Mouse (Mus musculus) stomach, postnatal 0 days (tissue): ENCODE results near the gene Tspan2. TPM values are rescaled to one million over a fixed set of nuclear protein-coding genes. Genes with fewer than 3 reads are reported as not detected.

Source experiments
- ATAC-seq: fragments of 200-750 bp; cut with Nextera tagmentation; 2 replicates; pipeline ENCODE4 v1.8.0; 2017; ENCODE audit not compliant: low FRiP score, low TSS enrichment
- DNase-seq: peaks from one replicate; pipeline ENCODE4 v3.0.0-alpha.2; 2016; ENCODE audit warnings: low spot score
- H3K27ac ChIP-seq: fragments of 300-500 bp; sonication (generic); replicated peaks from 2 replicates; pipeline ENCODE4 v1.5.1; 2014; ENCODE audit warnings: mild to moderate bottlenecking, control low read depth
- H3K27me3 ChIP-seq: fragments of 300-500 bp; sonication (generic); 2 replicates; pipeline ENCODE4 v1.6.1; 2014; ENCODE audit warnings: low read length; ENCODE audit not compliant: control insufficient read depth, insufficient read depth
- H3K36me3 ChIP-seq: fragments of 300-500 bp; sonication (generic); 2 replicates; pipeline ENCODE4 v1.6.1; 2014; ENCODE audit warnings: low read length, mixed read lengths; ENCODE audit not compliant: control insufficient read depth, insufficient read depth
- H3K4me1 ChIP-seq: fragments of 300-500 bp; sonication (generic); replicated peaks from 2 replicates; pipeline ENCODE4 v1.6.1; 2014; ENCODE audit warnings: antibody characterized with exemption; ENCODE audit not compliant: control insufficient read depth, insufficient read depth
- H3K4me2 ChIP-seq: fragments of 300-500 bp; sonication (generic); replicated peaks from 2 replicates; pipeline ENCODE4 v1.6.1; 2014; ENCODE audit warnings: low read depth, mild to moderate bottlenecking, control low read depth, moderate library complexity
- H3K4me3 ChIP-seq: fragments of 300-500 bp; sonication (generic); 2 replicates; pipeline ENCODE4 v1.5.1; 2014; ENCODE audit warnings: low read depth, low read length, control low read depth
- H3K9ac ChIP-seq: fragments of 300-500 bp; sonication (generic); 2 replicates; pipeline ENCODE4 v1.6.1; 2014; ENCODE audit warnings: mild to moderate bottlenecking, low read length, control low read depth, mixed read lengths
- H3K9me3 ChIP-seq: fragments of 300-500 bp; sonication (generic); 2 replicates; pipeline ENCODE4 v1.6.1; 2016; ENCODE audit warnings: low read length; ENCODE audit not compliant: control insufficient read depth
- CTCF ChIP-seq: IDR thresholded peaks from 2 replicates; pipeline ENCODE4 v1.5.1; 2016; ENCODE audit warnings: antibody characterized with exemption, low read depth, mild to moderate bottlenecking, moderate library complexity
- EP300 ChIP-seq: optimal IDR thresholded peaks from 2 replicates; pipeline ENCODE3; 2016; ENCODE audit warnings: antibody characterized with exemption
- WGBS: fragments of 180-500 bp; shearing (Covaris S2); extraction: QIAGEN DNeasy Blood & Tissue Kit; methylation state at CpG from one replicate; pipeline ENCODE4 v1.1.7; 2014; 5-methylcytosine and 5-hydroxymethylcytosine counted together
- polyA plus RNA-seq: library from polyadenylated mRNA; unstranded; fragments of >200 nt; fragmentation: Nextera tagmentation; extraction: Ambion mirVana; gene quantifications from 2 replicates; pipeline ENCODE4 v1.2.1, GENCODE M21; 2015

The Tspan2 gene
- polyA plus RNA-seq, 1 experiment from 2014 or later: 20.7 TPM

DNA sequence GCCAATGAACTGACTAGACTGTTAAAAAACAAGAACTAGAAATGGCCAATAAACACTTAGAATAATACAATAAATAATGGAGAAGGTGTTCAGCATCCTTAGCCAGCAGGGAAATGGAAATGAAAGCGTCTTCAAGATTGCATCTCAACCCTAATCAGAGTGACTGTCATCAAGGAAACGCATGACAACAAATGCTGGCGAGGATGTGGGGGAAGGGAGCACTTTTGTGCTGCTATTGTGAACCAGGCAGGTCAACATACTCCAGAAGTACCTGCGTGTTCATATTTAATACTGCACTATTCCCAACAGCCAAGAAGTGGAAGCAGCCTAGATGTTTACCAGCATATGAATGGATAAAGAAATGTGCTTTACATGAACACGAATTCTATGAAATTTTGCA, 4.9 kb upstream of the Tspan2 start:
- Histone ChIP-seq H3K4me2 (no peak overlapping the region), H3K9ac (no peak overlapping the region), H3K27ac (no peak overlapping the region), H3K27me3 (no peaks in the 10 kb centered on the region), H3K4me1 (no peaks in the 10 kb centered on the region), H3K9me3 (no peaks in the 10 kb centered on the region), H3K36me3 (no peaks in the 10 kb centered on the region), H3K4me3 (no peak overlapping the region)
- ATAC-seq (no peak), DNase-seq (no peak)
- 47% methylated on average over 5 of the region's 5 CpGs for WGBS
- TF ChIP-seq CTCF (no peak), EP300 (no peak)

DNA sequence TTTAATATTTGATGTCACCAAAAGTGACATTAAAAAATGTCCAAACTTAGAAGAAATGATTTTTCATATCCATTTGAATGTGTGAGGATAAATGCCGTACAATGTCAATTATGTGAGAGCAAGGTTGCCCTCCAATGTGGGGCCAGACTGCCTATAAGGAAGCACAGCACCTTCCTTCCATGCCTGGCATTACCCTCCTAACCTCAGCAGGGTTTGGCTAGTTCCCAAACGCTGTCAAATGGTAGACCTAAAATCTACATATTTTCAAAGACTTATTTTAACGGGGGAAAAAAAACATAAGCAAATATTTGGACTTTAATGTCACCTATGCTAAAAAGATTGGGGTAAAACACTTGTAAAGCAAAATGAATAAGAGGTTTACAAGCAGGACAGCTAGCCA, 3.2 kb upstream of the Tspan2 start:
- ATAC-seq: no peak
- no peaks in the 10 kb centered on the region for H3K27me3 ChIP-seq
- WGBS: 67% methylated on average over 3 of the region's 3 CpGs
- H3K9ac ChIP-seq: no peak overlapping the region
- no peak for DNase-seq
- no peaks in the 10 kb centered on the region for H3K9me3 ChIP-seq
- H3K4me2 ChIP-seq: no peak overlapping the region
- H3K4me3 ChIP-seq: no peak overlapping the region
- no peaks in the 10 kb centered on the region for H3K36me3 ChIP-seq
- TF ChIP-seq CTCF (no peak), EP300 (no peak)
- H3K4me1 ChIP-seq: no peaks in the 10 kb centered on the region
- no peak overlapping the region for H3K27ac ChIP-seq

DNA sequence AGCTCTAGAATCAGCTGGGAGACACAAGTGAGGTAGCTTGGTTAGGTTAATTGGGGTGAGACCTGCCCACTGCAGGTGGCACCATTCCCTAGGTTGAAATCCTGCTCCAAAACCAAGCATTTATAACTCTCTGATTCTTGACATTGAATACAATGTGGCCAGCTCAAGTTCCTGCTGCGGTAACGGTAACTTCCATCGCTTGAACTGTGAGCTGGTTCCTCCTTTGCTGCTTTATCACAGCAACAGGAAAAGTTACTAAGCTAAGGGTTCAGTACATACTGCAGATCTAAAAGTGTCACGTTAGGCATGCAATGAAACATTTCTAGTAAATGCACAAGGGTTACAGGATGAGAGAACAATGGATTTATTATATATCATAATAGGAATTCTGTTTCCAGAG, 1.7 kb upstream of the Tspan2 start:
- no peak overlapping the region for H3K4me3 ChIP-seq
- no peaks in the 10 kb centered on the region for H3K36me3 ChIP-seq
- H3K27ac ChIP-seq: no peak overlapping the region
- no peaks in the 10 kb centered on the region for H3K27me3 ChIP-seq
- TF ChIP-seq CTCF: no peak
- no peaks in the 10 kb centered on the region for H3K9me3 ChIP-seq
- H3K4me1 ChIP-seq: no peaks in the 10 kb centered on the region
- no peak overlapping the region for H3K9ac ChIP-seq
- no peak overlapping the region for H3K4me2 ChIP-seq
- ATAC-seq (no peak), DNase-seq (no peak)
- WGBS: 81% methylated on average over 4 of the region's 4 CpGs

DNA sequence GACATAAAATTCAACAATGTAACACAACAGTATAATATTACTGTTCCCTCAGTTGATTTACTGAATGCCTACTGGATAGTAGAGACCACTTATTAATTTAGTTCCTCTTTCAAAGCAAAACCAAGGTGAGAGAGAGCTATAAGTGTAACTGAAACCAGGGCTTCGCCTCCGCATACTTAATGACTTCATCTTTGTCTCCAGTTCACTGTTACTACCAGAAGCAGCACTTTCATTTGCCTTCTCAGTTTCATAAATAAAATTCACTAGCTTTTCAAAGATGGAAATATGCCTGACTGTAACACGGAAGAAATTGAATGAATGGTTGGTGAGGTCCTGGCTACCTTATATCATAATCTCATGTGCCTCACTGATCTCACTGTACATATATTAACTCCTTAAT, 1.3 kb upstream of the Tspan2 start:
- TF ChIP-seq EP300 (no peak), CTCF (no peak)

DNA sequence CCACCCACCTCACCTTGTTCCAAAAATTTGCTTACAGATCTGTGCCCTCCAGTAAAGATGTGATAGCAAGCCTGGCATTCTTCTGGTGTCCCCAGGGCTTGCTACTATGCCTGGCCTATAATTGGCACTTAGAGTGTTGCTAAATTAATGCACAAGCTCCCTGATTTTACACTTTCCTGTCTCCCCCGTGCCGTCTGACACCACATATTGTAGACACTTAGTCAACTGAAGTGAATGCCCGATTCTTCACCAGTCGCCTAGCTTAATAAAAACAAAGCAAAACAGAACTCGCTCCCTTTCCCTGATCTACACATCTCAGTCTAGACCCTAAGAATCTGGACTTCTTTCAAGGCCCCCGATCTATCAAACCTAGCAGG, 405 bp upstream of the Tspan2 start:
- 38% methylated on average over 6 of the region's 6 CpGs for WGBS
- peak overlapping the region; percentile 77 for H3K9ac ChIP-seq
- H3K4me2 ChIP-seq: peak overlapping the region; percentile 88
- TF ChIP-seq EP300 (no peak), CTCF (no peak)
- ATAC-seq (no peak), DNase-seq (no peak)
- H3K9me3 ChIP-seq: no peaks in the 10 kb centered on the region
- no peaks in the 10 kb centered on the region for H3K36me3 ChIP-seq
- H3K27ac ChIP-seq: peak overlapping the region; percentile 92
- H3K4me1 ChIP-seq: no peaks in the 10 kb centered on the region; the same call in 1 of the 2 replicates
- no peaks in the 10 kb centered on the region for H3K27me3 ChIP-seq
- H3K4me3 ChIP-seq: peak overlapping the region; percentile 73

More for the DNA sequence above, 1.3 kb upstream of the Tspan2 start:
- H3K27me3 ChIP-seq: no peaks in the 10 kb centered on the region
- WGBS: 80% methylated on average over 3 of the region's 3 CpGs
- no peak overlapping the region for H3K4me3 ChIP-seq
- ATAC-seq (no peak), DNase-seq (no peak)
- H3K4me2 ChIP-seq: no peak overlapping the region
- no peak overlapping the region for H3K9ac ChIP-seq
- no peak overlapping the region for H3K27ac ChIP-seq
- no peaks in the 10 kb centered on the region; the same call in 1 of the 2 replicates for H3K4me1 ChIP-seq
- H3K36me3 ChIP-seq: no peaks in the 10 kb centered on the region
- no peaks in the 10 kb centered on the region for H3K9me3 ChIP-seq

DNA sequence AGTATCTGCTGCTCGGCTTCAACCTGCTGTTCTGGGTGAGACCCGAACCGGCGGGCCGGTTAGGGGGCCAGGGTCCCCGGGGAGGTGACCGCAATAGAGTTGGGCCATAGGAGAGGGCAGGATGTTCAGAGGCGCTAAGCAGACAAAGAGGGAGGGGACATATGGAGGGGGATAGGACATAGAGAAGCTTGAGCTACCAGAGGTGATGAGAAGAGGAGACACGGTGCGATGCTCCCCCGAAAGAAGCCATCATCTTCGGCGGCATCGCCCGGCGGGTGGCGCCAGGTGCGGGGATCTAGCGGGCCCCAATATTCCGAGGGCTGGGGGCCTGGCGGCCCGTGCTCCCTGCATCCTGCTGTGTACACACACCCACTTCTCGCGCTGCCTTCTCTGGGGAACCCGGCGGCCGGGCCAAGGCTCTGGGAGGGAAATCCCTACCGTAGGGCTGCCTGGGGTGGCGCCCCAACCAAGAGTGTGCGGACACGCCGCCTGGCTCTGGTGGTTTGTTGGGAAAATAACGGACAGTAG, 766 bp downstream of the Tspan2 start:
- Histone ChIP-seq H3K9me3 (no peaks in the 10 kb centered on the region), H3K27ac (peak overlapping the region; percentile 92), H3K9ac (peak overlapping the region; percentile 77), H3K27me3 (no peaks in the 10 kb centered on the region), H3K36me3 (no peaks in the 10 kb centered on the region), H3K4me1 (no peaks in the 10 kb centered on the region; the same call in 1 of the 2 replicates), H3K4me2 (peak overlapping the region; percentile 88), H3K4me3 (peak overlapping the region; percentile 73)
- peak; percentile 79 for ATAC-seq
- TF ChIP-seq EP300 (no peak), CTCF (peak; percentile 54)
- DNase-seq: peak; percentile 77
- WGBS: under 1% methylated on average over 33 of the region's 33 CpGs
